Mouse (Mus musculus) central nervous system, embryonic 18 days (tissue): ENCODE measurements around the gene Cmtm3. TPM values are rescaled to one million over a fixed set of nuclear protein-coding genes. Genes with fewer than 3 reads are reported as not detected.

Experiments
- polyA plus RNA-seq: library from polyadenylated mRNA; depleted of rRNA; stranded (reverse); fragments of >200 nt; gene quantifications from 2 replicates; pipeline ENCODE4 v1.2.3, GENCODE M21; 2012; rRNA removed

Cmtm3 gene
- 48.1 and 55.4 TPM in 2 replicates for polyA plus RNA-seq

GRCm38 (mm10) chr8:104339229-104339982 lies at the start of gene Cmtm3:
Gene Cmtm3 (plus strand): TSS chr8:104339410.

GRCm38 (mm10) chr8:104293081-104293480 lies 46.1 kb upstream of the Cmtm3 start, which contains the start of gene Cmtm2a:
Gene Cmtm2a (minus strand): TSS chr8:104293181.

GRCm38 (mm10) chr8:104309441-104310155 lies 29.6 kb upstream of the Cmtm3 start, which contains the start of the genes Gm45711 and Cmtm1:
Gene Gm45711 (minus strand): TSS chr8:104310081.
Gene Cmtm1 (minus strand): TSS chr8:104310145.

GRCm38 (mm10) chr8:104321267-104321666 lies 17.9 kb upstream of the Cmtm3 start, which contains the start of gene Gm11020:
Gene Gm11020 (plus strand): TSS chr8:104321567.

GRCm38 (mm10) chr8:104321930-104322329 lies 17.3 kb upstream of the Cmtm3 start, which contains the start of gene Cmtm2b:
Gene Cmtm2b (plus strand): TSS chr8:104322230.

GRCm38 (mm10) chr8:104395703-104396357 lies 56.6 kb downstream of the Cmtm3 start, which contains the start of gene Cmtm4:
Gene Cmtm4 (minus strand): TSS chr8:104395807.

Other genes starting within 250 kb of the Cmtm3 start
- 13.8 and 15.6 TPM in 2 replicates for gene Cdh5, start 237.8 kb upstream of the Cmtm3 start, polyA plus RNA-seq
- gene Bean1, start 169.0 kb upstream of the Cmtm3 start, polyA plus RNA-seq, result 25.1 and 27.4 TPM in 2 replicates
- 43.6 and 44.3 TPM in 2 replicates for gene Tk2, start 90.9 kb upstream of the Cmtm3 start, polyA plus RNA-seq
- gene Cklf, start 88.5 kb upstream of the Cmtm3 start, polyA plus RNA-seq, result 44.5 and 47.3 TPM in 2 replicates
- gene Cmtm2a, start 46.2 kb upstream of the Cmtm3 start, polyA plus RNA-seq, result not detected in 2 replicates
- not detected in 2 replicates for gene Gm45711, start 29.3 kb upstream of the Cmtm3 start, polyA plus RNA-seq
- gene Cmtm1, start 29.3 kb upstream of the Cmtm3 start, polyA plus RNA-seq, result 0.10 TPM in 1 of 2 replicates, not detected in the other
- gene Gm11020, start 17.8 kb upstream of the Cmtm3 start, polyA plus RNA-seq, result not detected in 2 replicates
- not detected in 2 replicates for gene Cmtm2b, start 17.2 kb upstream of the Cmtm3 start, polyA plus RNA-seq
- 24.1 and 24.6 TPM in 2 replicates for gene Cmtm4, start 56.4 kb downstream of the Cmtm3 start, polyA plus RNA-seq
- 108 and 110 TPM in 2 replicates for gene Dync1li2, start 103.6 kb downstream of the Cmtm3 start, polyA plus RNA-seq
- gene Terb1, start 170.5 kb downstream of the Cmtm3 start, polyA plus RNA-seq, result 0.52 and 0.80 TPM in 2 replicates
- 91.5 and 98.5 TPM in 2 replicates for gene Nae1, start 195.2 kb downstream of the Cmtm3 start, polyA plus RNA-seq
- gene Car7, start 195.3 kb downstream of the Cmtm3 start, polyA plus RNA-seq, result 2.6 and 2.8 TPM in 2 replicates